Mouse (Mus musculus) MEL (cell line): ENCODE data around the gene Ier3.

Experiments
- CTCF ChIP-seq, 3 experiments: IDR thresholded peaks in 2 of 3; conservative IDR thresholded peaks in 1 of 3; 2 replicates each; pipeline ENCODE4 v1.5.1; 2011 to 2012; ENCODE audit warnings: low read length in 3 of 3, low read depth in 2 of 3, mild to moderate bottlenecking in 2 of 3, improper control_type of control experiment in 1 of 3, inconsistent platforms in 1 of 3, mixed read lengths in 1 of 3, moderate library complexity in 1 of 3; ENCODE audit not compliant: control insufficient read depth in 1 of 3, insufficient read depth in 1 of 3, poor library complexity in 1 of 3, severe bottlenecking in 1 of 3
- EP300 ChIP-seq, 2 experiments: IDR thresholded peaks; 2 replicates each; pipeline ENCODE4 v1.6.1; 2011; ENCODE audit warnings: improper control_type of control experiment in 2 of 2, low read length in 2 of 2, low read depth in 1 of 2, mild to moderate bottlenecking in 1 of 2
- GABPA ChIP-seq: IDR thresholded peaks from 2 replicates; pipeline ENCODE4 v1.6.1; 2012; ENCODE audit warnings: low read depth, mild to moderate bottlenecking, inconsistent platforms, low read length, improper control_type of control experiment, moderate library complexity
- GATA1 ChIP-seq: IDR thresholded peaks from 2 replicates; pipeline ENCODE4 v1.6.1; 2011; ENCODE audit warnings: low read depth, low read length, improper control_type of control experiment
- MAX ChIP-seq: IDR thresholded peaks from 2 replicates; pipeline ENCODE4 v1.6.1; 2011; ENCODE audit warnings: low read length, improper control_type of control experiment
- MAZ ChIP-seq: IDR thresholded peaks from 2 replicates; pipeline ENCODE4 v1.6.1; 2012; ENCODE audit warnings: low read depth, mild to moderate bottlenecking, inconsistent platforms, low read length, improper control_type of control experiment
- POLR2A ChIP-seq, 2 experiments: IDR thresholded peaks; 2 replicates each; pipeline ENCODE4 v1.6.1; 2011 to 2012; ENCODE audit warnings: low read length in 2 of 2, mild to moderate bottlenecking in 2 of 2, control low read depth in 1 of 2, improper control_type of control experiment in 1 of 2, low read depth in 1 of 2, moderate library complexity in 1 of 2; ENCODE audit not compliant: control insufficient read depth in 1 of 2, insufficient read depth in 1 of 2, poor library complexity in 1 of 2
- RCOR1 ChIP-seq: IDR thresholded peaks from 2 replicates; pipeline ENCODE4 v1.6.1; 2012; ENCODE audit warnings: low read depth, mild to moderate bottlenecking, inconsistent platforms, low read length, improper control_type of control experiment
- TAL1 ChIP-seq: IDR thresholded peaks from 2 replicates; pipeline ENCODE4 v1.6.1; 2012; ENCODE audit warnings: mild to moderate bottlenecking, inconsistent platforms, low read length, moderate library complexity, mixed read lengths
- USF1 ChIP-seq: IDR thresholded peaks from 2 replicates; pipeline ENCODE4 v1.6.1; 2014; ENCODE audit warnings: low read depth, mild to moderate bottlenecking, inconsistent platforms, low read length, improper control_type of control experiment, moderate library complexity
- ZC3H11A ChIP-seq: IDR thresholded peaks from 2 replicates; pipeline ENCODE4 v1.6.1; 2012; ENCODE audit warnings: low read depth, mild to moderate bottlenecking, inconsistent platforms, low read length, improper control_type of control experiment

GRCm38 (mm10) chr17:35833894-35834293, 12.4 kb downstream of the Ier3 start:
- TF ChIP-seq CTCF (IDR thresholded peaks at IDR 0.05 in 2 of 3, conservative IDR thresholded peaks at IDR 0.05 in 1 of 3; ENCODE audit: control insufficient read depth in 1 of 3, insufficient read depth in 1 of 3, low read depth in 2 of 3, low read length in 3 of 3, poor library complexity in 1 of 3, severe bottlenecking in 1 of 3) (no peak), POLR2A (IDR thresholded peaks at IDR 0.05; ENCODE audit: control insufficient read depth in 1 of 2, insufficient read depth in 1 of 2, low read depth in 1 of 2, low read length in 2 of 2, poor library complexity in 1 of 2) (peak in 1 of 2 experiments; percentile 51; a peak in 2 of 4 replicates), GABPA (no peak), EP300 (IDR thresholded peaks at IDR 0.05; ENCODE audit: low read depth in 1 of 2, low read length in 2 of 2) (no peak), ZC3H11A (no peak), RCOR1 (no peak), TAL1 (peak; percentile 44), MAZ (no peak), GATA1 (0 out of 2 replicates have a peak, but pooled peaks have one; percentile 10), USF1 (no peak), MAX (no peak)
